Mouse (Mus musculus): ENCODE data around the gene Brf1.
A peak's percentile ranks its signal among the peaks of the same experiment; 100 is the strongest.

Gene Brf1

DNA sequence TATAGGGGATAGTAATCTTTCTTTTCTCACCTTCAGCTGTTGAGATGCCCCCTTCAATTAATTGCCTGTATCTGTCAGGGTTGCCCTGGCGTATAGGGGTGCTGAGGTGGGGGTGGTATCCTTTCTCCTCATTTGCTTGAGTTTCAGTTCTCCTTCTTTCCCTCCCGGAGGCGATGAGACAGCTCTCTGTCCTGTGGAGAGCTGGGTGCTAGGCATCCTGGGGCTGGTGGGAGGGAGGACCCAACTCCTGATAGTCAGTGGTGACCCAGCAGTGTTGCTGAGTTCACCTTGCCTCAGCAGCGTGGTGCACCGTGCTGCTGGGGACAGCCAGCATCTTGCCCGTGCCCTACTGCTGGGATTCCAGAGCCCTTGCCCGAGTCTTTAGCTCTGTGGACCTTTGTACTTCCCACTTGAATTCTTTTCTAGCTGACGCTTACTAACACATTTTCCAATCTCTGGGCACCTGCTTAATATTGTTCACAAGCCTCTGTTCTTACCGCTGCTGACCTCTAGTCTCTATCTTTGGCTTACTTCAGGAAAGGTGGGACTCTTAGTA, 17.0 kb upstream of the Brf1 start:
- DNase-seq (ENCODE audit: low spot score) = no peak

DNA sequence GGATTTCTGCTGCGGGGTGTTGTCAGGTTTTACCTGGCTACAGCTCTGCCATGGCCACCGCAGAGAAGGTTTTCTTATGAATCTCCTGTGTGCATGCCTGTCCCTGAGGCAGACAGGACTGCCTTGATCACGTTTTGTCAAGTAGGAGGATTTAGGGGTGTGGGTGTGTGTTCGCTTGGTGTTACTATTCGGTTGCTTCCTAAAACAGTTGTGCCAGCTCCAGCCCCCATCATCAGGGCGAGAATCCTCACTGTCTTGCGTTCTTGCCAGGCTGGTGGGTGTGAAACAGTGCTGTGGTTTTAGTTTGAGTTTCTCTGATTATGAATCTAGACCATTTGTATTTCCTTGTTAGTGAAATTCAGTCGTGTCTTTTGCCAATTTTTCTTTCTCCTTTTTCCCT, 16.5 kb upstream of the Brf1 start:
- DNase-seq (ENCODE audit: low spot score) = no peak

DNA sequence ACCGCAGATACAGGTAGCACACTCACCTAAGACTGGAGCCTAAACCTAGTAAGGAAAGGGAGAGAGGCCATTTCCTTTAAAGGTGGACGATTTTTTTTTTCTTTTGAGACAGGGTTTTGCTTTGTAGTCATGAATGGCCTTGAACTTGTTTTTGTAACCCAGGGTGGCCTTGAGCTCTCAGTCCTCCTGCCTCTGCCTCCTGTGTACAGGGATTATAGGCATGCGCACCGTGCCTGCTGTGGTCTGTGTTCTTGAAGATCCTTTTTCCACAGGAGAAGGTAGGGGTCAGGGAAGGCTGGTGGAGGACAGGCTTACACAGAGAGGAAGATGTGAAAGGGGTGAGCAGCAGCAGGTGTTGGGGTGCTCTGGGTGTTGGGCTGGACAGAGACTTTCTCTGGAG, 15.5 kb upstream of the Brf1 start:
- DNase-seq (ENCODE audit: low spot score) = no peak

- peak; percentile 39 for DNase-seq (ENCODE audit: low spot score)
These were observed 14.4 kb upstream of the Brf1 start for GRCm38 (mm10) chr12:113014561-113015556.

GRCm38 (mm10) chr12:113013604-113014558, 13.4 kb upstream of the Brf1 start, which contains the start of gene Pacs2:
Gene Pacs2 (plus strand): TSS chr12:113014508.
- peak; percentile 93 for DNase-seq (ENCODE audit: low spot score)

- no peak for DNase-seq (ENCODE audit: low spot score)
These were observed 12.6 kb upstream of the Brf1 start for GRCm38 (mm10) chr12:113013021-113013491.

DNA sequence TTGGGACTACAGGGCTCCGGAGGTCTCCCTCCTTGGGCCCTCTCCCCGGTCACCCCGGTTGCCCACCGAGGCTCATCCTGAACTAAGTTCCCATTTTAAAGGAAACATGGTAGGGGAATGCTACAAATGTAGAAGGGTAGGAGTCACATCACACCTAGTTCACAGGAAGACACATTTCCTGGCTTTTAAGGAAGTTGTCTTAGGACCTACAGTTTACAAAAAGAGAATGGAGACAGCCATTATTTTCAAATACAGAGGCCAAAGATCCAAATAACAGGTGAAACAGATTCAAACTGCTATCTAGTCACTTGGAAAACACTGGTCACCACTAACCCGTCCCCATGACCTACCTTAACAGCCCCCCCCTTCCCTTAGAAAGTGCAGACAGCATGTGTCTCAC, 11.9 kb upstream of the Brf1 start:
- DNase-seq (ENCODE audit: low spot score) = no peak

DNA sequence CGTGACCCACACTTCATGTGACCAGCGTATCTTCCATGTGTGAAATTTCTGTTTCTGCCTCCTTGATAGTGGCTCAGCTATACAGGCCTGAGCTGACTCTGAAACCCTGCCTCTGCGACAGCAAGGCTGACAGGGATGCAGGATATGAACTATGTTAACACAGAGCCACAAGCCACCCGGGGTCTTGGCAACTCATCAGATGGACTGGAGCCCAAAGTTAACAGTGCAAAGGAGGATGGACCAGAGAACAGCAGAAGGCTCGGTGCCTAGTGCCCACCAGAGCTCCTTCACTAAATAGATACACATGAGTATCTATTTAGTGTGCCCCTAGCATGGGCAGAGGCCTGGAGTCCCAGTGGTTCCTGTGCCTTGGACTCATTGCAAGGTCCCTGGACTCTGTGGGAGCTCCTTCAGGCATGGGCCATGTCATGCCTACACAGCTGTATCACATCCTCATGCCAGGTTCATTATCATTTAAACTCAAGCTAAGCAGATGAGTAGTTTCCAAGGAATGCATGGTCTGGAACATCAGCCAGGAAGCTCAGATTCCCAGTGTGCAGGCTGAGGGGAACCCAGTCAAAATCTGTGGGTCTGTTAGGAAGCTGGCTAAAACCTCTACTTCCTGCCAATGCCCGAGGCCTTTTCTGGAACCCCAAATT, 11.3 kb upstream of the Brf1 start:
- peak; percentile 27 for DNase-seq (ENCODE audit: low spot score)

DNA sequence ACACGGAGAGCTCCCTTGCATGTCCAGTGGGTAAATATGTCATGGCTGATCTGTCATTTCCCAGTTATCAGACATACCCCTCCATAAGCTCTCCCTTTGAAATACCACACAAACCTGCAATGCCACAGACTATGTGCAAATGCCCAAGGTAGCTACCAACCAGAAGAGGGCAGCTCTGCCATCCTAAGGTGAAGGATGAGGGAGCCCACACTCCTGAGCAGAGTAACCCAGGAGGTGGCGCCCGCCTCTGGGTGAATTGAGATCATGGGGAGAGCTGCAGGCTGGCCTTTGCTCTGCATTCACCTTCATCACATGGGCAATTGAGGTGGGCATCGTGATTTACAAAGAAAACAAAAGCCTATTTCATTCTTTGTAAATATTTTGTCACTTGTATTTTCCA, 4.5 kb upstream of the Brf1 start:
- peak; percentile 85 for DNase-seq (ENCODE audit: low spot score)

DNA sequence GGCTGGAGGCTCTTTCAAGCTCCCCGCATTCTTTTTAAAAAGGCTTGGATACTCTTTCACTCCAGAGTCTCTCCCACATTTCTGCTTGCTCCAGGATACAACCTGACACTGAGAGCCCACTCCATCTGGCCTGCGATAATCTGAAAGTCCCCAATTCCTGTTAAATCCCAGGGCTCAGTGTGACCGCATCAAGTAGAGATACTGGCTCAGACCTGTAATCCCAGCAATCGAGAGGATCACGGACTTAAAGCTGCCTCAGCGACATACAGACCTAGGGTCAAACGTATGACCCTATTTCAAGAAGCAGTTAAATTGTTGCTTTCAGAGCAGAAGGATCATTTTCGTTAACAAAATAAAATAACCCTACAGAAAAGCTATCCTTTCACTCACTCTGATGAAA, 3.5 kb upstream of the Brf1 start:
- DNase-seq (ENCODE audit: low spot score) = no peak

GRCm38 (mm10) chr12:113002667-113003066, 2.2 kb upstream of the Brf1 start:
- no peak for DNase-seq (ENCODE audit: low spot score)

GRCm38 (mm10) chr12:113001133-113001474, 600 bp upstream of the Brf1 start:
- no peak for DNase-seq (ENCODE audit: low spot score)

- no peak for DNase-seq (ENCODE audit: low spot score)
These were observed 773 bp downstream of the Brf1 start for GRCm38 (mm10) chr12:112999569-113000293.

DNA sequence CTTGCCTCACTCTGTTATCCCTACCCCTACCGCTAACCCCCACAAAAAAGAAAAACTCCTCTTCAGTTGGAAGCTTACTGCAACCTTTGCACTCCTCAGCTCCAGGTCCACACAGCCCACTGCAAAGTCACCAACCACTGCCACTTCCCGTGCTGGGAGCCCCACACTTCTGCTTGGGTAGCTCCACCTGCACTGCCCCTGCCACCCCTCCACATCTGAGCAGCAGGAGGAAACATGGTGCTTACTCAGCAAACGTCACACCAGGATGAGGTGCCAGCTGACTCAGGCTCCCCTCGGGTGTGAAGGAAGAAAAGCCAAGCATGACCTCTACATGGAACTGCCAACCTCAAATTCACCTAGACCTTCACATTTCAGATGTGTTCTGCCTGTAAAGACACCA, 6.4 kb downstream of the Brf1 start:
- DNase-seq (ENCODE audit: low spot score) = no peak

GRCm38 (mm10) chr12:112991444-112991843, 9.1 kb downstream of the Brf1 start:
- no peak for DNase-seq (ENCODE audit: low spot score)

- no peak for DNase-seq (ENCODE audit: low spot score)
These were observed 9.6 kb downstream of the Brf1 start for GRCm38 (mm10) chr12:112990706-112991405.

DNA sequence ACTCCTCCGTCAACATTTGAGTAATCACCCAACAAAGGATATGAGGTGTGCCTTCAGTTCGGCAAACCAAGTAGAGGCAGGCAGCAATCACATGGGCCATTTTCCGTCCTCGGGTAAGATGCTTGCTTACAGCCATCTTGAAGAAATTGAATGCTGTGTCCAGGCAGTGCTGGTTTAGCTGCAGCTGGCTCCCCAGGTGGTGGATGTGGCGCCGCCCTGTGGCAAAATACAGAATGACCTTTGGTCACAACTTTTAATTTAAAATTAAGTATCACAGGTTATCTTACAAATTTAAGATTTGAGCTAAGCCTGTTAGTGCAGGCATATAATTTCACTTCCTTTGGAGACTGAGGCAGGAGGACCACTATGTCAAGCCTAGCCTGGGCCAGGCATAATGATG, 12.6 kb downstream of the Brf1 start:
- DNase-seq (ENCODE audit: low spot score) = no peak

GRCm38 (mm10) chr12:112985346-112985745, 15.2 kb downstream of the Brf1 start:
- DNase-seq (ENCODE audit: low spot score) = no peak

GRCm38 (mm10) chr12:112982031-112982430, 18.5 kb downstream of the Brf1 start:
- no peak for DNase-seq (ENCODE audit: low spot score)

- no peak for DNase-seq (ENCODE audit: low spot score)
These were observed 23.3 kb downstream of the Brf1 start for GRCm38 (mm10) chr12:112977156-112977555.
